Comparison of ENCODE assay signal across 24 mouse cellular contexts in the genomic region with DNA sequence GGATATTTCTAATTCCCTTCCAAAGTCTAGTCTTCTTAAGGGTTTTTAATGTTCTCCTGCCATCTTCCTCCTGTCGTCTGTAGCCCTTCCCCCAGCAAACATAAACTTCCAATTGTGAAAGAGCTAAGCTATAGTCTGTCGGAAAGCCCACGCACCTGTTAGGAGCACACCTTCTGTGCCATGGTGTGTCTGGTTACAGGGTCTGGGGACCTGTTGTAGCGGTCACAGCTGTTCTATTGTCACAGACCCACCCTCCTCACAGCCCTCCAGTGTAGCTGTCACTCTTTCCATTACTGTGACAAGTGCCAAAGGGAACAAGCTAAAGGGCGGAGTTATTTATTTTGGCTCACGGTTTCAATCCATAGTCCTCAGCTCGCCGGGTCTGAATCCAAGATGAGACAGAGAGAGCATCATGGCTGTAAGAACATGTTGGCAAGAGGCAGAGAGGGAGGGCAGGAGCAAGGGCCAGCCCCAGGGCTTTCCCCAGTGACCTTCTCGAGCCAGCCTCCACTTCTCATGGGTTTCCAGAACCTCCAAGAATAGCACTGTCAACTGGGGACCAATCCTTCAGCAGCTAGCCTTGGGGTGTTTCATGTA.
"Had no signal": no experiment of that assay in that cellular context is flagged by ENCODE, and none has a peak within 500 bp of the region (broad histone marks: within the 10 kb centered on the region; RNA-seq: fewer than 3 reads in every experiment).

No protein-coding gene starts in this region.

- H3K9me3 ChIP-seq: heart, embryonic 10.5 days; hindbrain, embryonic 10.5 days; hindbrain, embryonic 12.5 days; intestine, embryonic 15.5 days; limb, embryonic 10.5 days; limb, embryonic 12.5 days; liver, embryonic 12.5 days had no signal

- H3K4me1 ChIP-seq: intestine, embryonic 15.5 days had no signal

- DNase-seq: gastrocnemius, postnatal 14 days; gastrocnemius, postnatal 36 days; heart, adult 18-20 months; heart, postnatal 10 days; heart, postnatal 4 days; kidney, adult 8-10 months; kidney, postnatal 10 days; kidney, postnatal 25 days; kidney, postnatal 4 days; layer of hippocampus, adult 9-11 months; liver had no signal

- H3K4me2 ChIP-seq: hindbrain, embryonic 12.5 days; hindbrain, embryonic 14.5 days; intestine, embryonic 15.5 days; limb, embryonic 12.5 days; liver, embryonic 12.5 days had no signal

- H3K9ac ChIP-seq: hindbrain, embryonic 12.5 days; hindbrain, embryonic 14.5 days; intestine, embryonic 15.5 days; limb, embryonic 12.5 days; liver, embryonic 12.5 days; liver, embryonic 14.5 days had no signal

- H3K27me3 ChIP-seq: hindbrain, embryonic 12.5 days; intestine, embryonic 15.5 days; limb, embryonic 12.5 days; liver, embryonic 12.5 days had no signal

- ATAC-seq: hindbrain, embryonic 16.5 days; inflammation-experienced regulatory T-cells, adult 6 months; intestine, embryonic 15.5 days; intestine, postnatal 0 days; liver, embryonic 12.5 days had no signal

- H3K36me3 ChIP-seq: heart, embryonic 10.5 days; hindbrain, embryonic 10.5 days; hindbrain, embryonic 12.5 days; limb, embryonic 10.5 days; limb, embryonic 12.5 days; liver, embryonic 12.5 days had no signal

- H3K4me3 ChIP-seq: heart, embryonic 10.5 days; hindbrain, embryonic 10.5 days; hindbrain, embryonic 12.5 days; intestine, embryonic 15.5 days; left cerebral cortex, adult 2 months; limb, embryonic 10.5 days; limb, embryonic 12.5 days; liver, embryonic 12.5 days had no signal

- H3K27ac ChIP-seq: heart, embryonic 10.5 days; hindbrain, embryonic 10.5 days; hindbrain, embryonic 12.5 days; hindbrain, embryonic 14.5 days; intestine, embryonic 15.5 days; left cerebral cortex, adult 2 months; limb, embryonic 10.5 days; limb, embryonic 12.5 days; liver, embryonic 12.5 days; liver, embryonic 14.5 days had no signal
